ENCODE assay signal across 14 mouse cellular contexts in genomic region chr2:139884264-139884637, GRCm38 (mm10).
"Had no signal": no experiment of that assay in that cellular context is flagged by ENCODE, and none has a peak within 500 bp of the region (broad histone marks: within the 10 kb centered on the region; RNA-seq: fewer than 3 reads in every experiment).

No protein-coding gene starts in this region.

- H3K4me1 ChIP-seq: liver, embryonic 13.5 days; liver, embryonic 15.5 days; midbrain, embryonic 13.5 days; midbrain, embryonic 15.5 days; neural tube, embryonic 12.5 days had no signal

- H3K9ac ChIP-seq: liver, embryonic 13.5 days; liver, embryonic 15.5 days; liver, postnatal 0 days; midbrain, embryonic 13.5 days; midbrain, embryonic 15.5 days; neural tube, embryonic 12.5 days had no signal

- DNase-seq: liver, embryonic 13.5 days; liver, postnatal 0 days; right cerebral cortex, postnatal 14 days; thymus, adult 18-20 months; thymus, postnatal 14 days; thymus, postnatal 36 days had no signal

- H3K4me2 ChIP-seq: liver, embryonic 11.5 days; liver, embryonic 13.5 days; liver, embryonic 15.5 days; midbrain, embryonic 11.5 days; midbrain, embryonic 13.5 days; midbrain, embryonic 15.5 days; neural tube, embryonic 12.5 days had no signal

- H3K36me3 ChIP-seq: liver, embryonic 13.5 days; midbrain, embryonic 15.5 days; neural tube, embryonic 12.5 days had no signal

- ATAC-seq: liver, postnatal 0 days; midbrain, embryonic 13.5 days; midbrain, embryonic 15.5 days had no signal

- H3K27ac ChIP-seq: liver, embryonic 13.5 days; liver, embryonic 15.5 days; macrophage; midbrain, embryonic 13.5 days; midbrain, embryonic 15.5 days; neural tube, embryonic 12.5 days had no signal

- H3K9me3 ChIP-seq: liver, embryonic 13.5 days; liver, embryonic 15.5 days; megakaryocyte, embryonic 14.5 days; midbrain, embryonic 13.5 days; midbrain, embryonic 15.5 days; neural tube, embryonic 12.5 days had no signal

- H3K4me3 ChIP-seq: liver, embryonic 13.5 days; liver, embryonic 15.5 days; megakaryocyte, embryonic 14.5 days; midbrain, embryonic 13.5 days; midbrain, embryonic 15.5 days; neural tube, embryonic 12.5 days had no signal

- H3K27me3 ChIP-seq: liver, embryonic 13.5 days; liver, embryonic 15.5 days; megakaryocyte, embryonic 14.5 days; midbrain, embryonic 13.5 days; midbrain, embryonic 15.5 days; neural tube, embryonic 12.5 days had no signal
